Mouse (Mus musculus): ENCODE results near the gene Gpr160. TPM values are rescaled to one million over a fixed set of nuclear protein-coding genes. Genes with fewer than 3 reads are reported as not detected.

Gene Gpr160
- polyA plus RNA-seq, 1 experiment from 2014 or later = 1.0 TPM

GRCm38 (mm10) chr3:30927664-30928063 lies 71.9 kb downstream of the Gpr160 start:
- no peak overlapping the region for H3K4me2 ChIP-seq
- ATAC-seq (replicated peaks) = no peak
- H3K9ac ChIP-seq = no peak overlapping the region
- no peaks in the 10 kb centered on the region for H3K27me3 ChIP-seq (replicated peaks)
- H3K4me3 ChIP-seq = no peak overlapping the region
- H3K27ac ChIP-seq = no peak overlapping the region
- no peaks in the 10 kb centered on the region for H3K4me1 ChIP-seq
- H3K36me3 ChIP-seq (replicated peaks) = peaks cover 16% of the 10 kb centered on the region; the same call in 1 of the 2 replicates
- no peaks in the 10 kb centered on the region for H3K9me3 ChIP-seq
- 93% methylated on average over 3 of the region's 3 CpGs for WGBS

GRCm38 (mm10) chr3:30929828-30930227 lies 74.1 kb downstream of the Gpr160 start:
- Histone ChIP-seq H3K9ac (no peak overlapping the region), H3K4me2 (no peak overlapping the region), H3K36me3 (replicated peaks) (peaks cover 16% of the 10 kb centered on the region; the same call in 1 of the 2 replicates), H3K27ac (no peak overlapping the region), H3K4me1 (no peaks in the 10 kb centered on the region), H3K4me3 (no peak overlapping the region), H3K9me3 (no peaks in the 10 kb centered on the region), H3K27me3 (replicated peaks) (no peaks in the 10 kb centered on the region)
- 27% methylated on average over 3 of the region's 3 CpGs for WGBS
- no peak for ATAC-seq (replicated peaks)

- no peak overlapping the region for H3K4me3 ChIP-seq
- peaks cover 27% of the 10 kb centered on the region for H3K36me3 ChIP-seq (replicated peaks)
- H3K4me2 ChIP-seq = no peak overlapping the region
- ATAC-seq (replicated peaks) = no peak
- H3K9ac ChIP-seq = no peak overlapping the region
- H3K9me3 ChIP-seq = no peaks in the 10 kb centered on the region
- no peak overlapping the region for H3K27ac ChIP-seq
- no peaks in the 10 kb centered on the region for H3K27me3 ChIP-seq (replicated peaks)
- no peaks in the 10 kb centered on the region for H3K4me1 ChIP-seq
Observed at GRCm38 (mm10) chr3:30934384-30934783, 78.6 kb downstream of the Gpr160 start.

Other genes starting within 250 kb of the Gpr160 start
- 0.09 TPM in 1 of 2 replicates, not detected in the other for gene Lrriq4, start 211.4 kb upstream of the Gpr160 start, polyA plus RNA-seq (2015; fragmentation: Nextera tagmentation; extraction: Ambion mirVana)
- gene Lrrc34, start 208.1 kb upstream of the Gpr160 start, polyA plus RNA-seq (2015; fragmentation: Nextera tagmentation; extraction: Ambion mirVana) = 0.87 and 1.4 TPM in 2 replicates
- not detected in 2 replicates for gene Lrrc31, start 156.1 kb upstream of the Gpr160 start, polyA plus RNA-seq (2015; fragmentation: Nextera tagmentation; extraction: Ambion mirVana)
- 0.05 TPM in 1 of 2 replicates, not detected in the other for gene Samd7, start 109.7 kb upstream of the Gpr160 start, polyA plus RNA-seq (2015; fragmentation: Nextera tagmentation; extraction: Ambion mirVana)
- gene Sec62, start 63.1 kb upstream of the Gpr160 start, polyA plus RNA-seq (2015; fragmentation: Nextera tagmentation; extraction: Ambion mirVana) = 74.7 and 85.6 TPM in 2 replicates
- gene Phc3, start 113.5 kb downstream of the Gpr160 start, polyA plus RNA-seq (2015; fragmentation: Nextera tagmentation; extraction: Ambion mirVana) = 8.6 TPM in 2 replicates
- gene Prkci, start 139.8 kb downstream of the Gpr160 start, polyA plus RNA-seq (2015; fragmentation: Nextera tagmentation; extraction: Ambion mirVana) = 24.8 and 27.3 TPM in 2 replicates
- gene Skil, start 239.1 kb downstream of the Gpr160 start, polyA plus RNA-seq (2015; fragmentation: Nextera tagmentation; extraction: Ambion mirVana) = 25.9 and 29.5 TPM in 2 replicates

Data from midbrain, embryonic 15.5 days (tissue).